Mouse (Mus musculus) CH12.LX (cell line): ENCODE measurements around the gene Olfr18. TPM values are rescaled to one million over a fixed set of nuclear protein-coding genes. Genes with fewer than 3 reads are reported as not detected.

ENCODE experiments used
- DNase-seq: peaks from one replicate; pipeline ENCODE4 v3.0.0-alpha.2; 2013; ENCODE audit errors: extremely low read depth
- H3K27ac ChIP-seq: 2 replicates; pipeline ENCODE4 v1.5.1; 2012; ENCODE audit warnings: low read depth, mild to moderate bottlenecking, control low read depth, moderate library complexity; ENCODE audit not compliant: insufficient read depth
- H3K27me3 ChIP-seq: replicated peaks from 2 replicates; pipeline ENCODE3; 2012; ENCODE audit warnings: inconsistent platforms
- H3K36me3 ChIP-seq, 2 experiments: replicated peaks in 1 of 2; 2 replicates each; pipeline versions ENCODE3 to v1.6.1; 2012; ENCODE audit warnings: inconsistent platforms in 1 of 2, low read length in 1 of 2, mild to moderate bottlenecking in 1 of 2, mixed read lengths in 1 of 2, moderate library complexity in 1 of 2; ENCODE audit not compliant: control insufficient read depth in 1 of 2, insufficient read depth in 1 of 2
- H3K4me1 ChIP-seq, 2 experiments: 2 replicates each; pipeline ENCODE4 v1.6.1; 2012; ENCODE audit warnings: inconsistent platforms in 1 of 2, moderate library complexity in 1 of 2; ENCODE audit not compliant: insufficient read depth in 2 of 2, control insufficient read depth in 1 of 2
- H3K4me2 ChIP-seq: 2 replicates; pipeline ENCODE4 v1.6.1; 2012; ENCODE audit warnings: low read depth, mild to moderate bottlenecking, control low read depth; ENCODE audit not compliant: poor library complexity, insufficient read depth, severe bottlenecking
- H3K4me3 ChIP-seq, 3 experiments: fragments of 150-350 bp in 1 of 3; sonication (generic) in 1 of 3; replicated peaks in 1 of 3; 2 replicates each; pipeline versions ENCODE3 to v1.5.1; 2011 to 2012; ENCODE audit warnings: low read depth in 2 of 3, low read length in 2 of 3, mild to moderate bottlenecking in 2 of 3, moderate library complexity in 2 of 3, control low read depth in 1 of 3, improper control_type of control experiment in 1 of 3, inconsistent platforms in 1 of 3, mixed read lengths in 1 of 3; ENCODE audit not compliant: poor library complexity in 1 of 3
- H3K79me2 ChIP-seq: replicated peaks from 2 replicates; pipeline ENCODE4 v1.6.1; 2012; ENCODE audit warnings: mild to moderate bottlenecking, moderate library complexity; ENCODE audit not compliant: control insufficient read depth, poor library complexity, insufficient read depth, severe bottlenecking; ENCODE audit errors: extremely low read depth
- H3K9ac ChIP-seq: 2 replicates; pipeline ENCODE4 v1.6.1; 2012; ENCODE audit warnings: low read depth, mild to moderate bottlenecking, control low read depth, moderate library complexity; ENCODE audit not compliant: insufficient read depth
- H3K9me3 ChIP-seq: replicated peaks from 2 replicates; pipeline ENCODE3; 2012; ENCODE audit warnings: low read length, inconsistent platforms, mixed read lengths
- BHLHE40 ChIP-seq: IDR thresholded peaks from 2 replicates; pipeline ENCODE4 v1.6.1; 2011; ENCODE audit warnings: mild to moderate bottlenecking, low read depth, low read length, improper control_type of control experiment
- CTCF ChIP-seq, 2 experiments: IDR thresholded peaks in 1 of 2; conservative IDR thresholded peaks in 1 of 2; 2 replicates each; pipeline ENCODE4 v1.5.1; 2011 to 2012; ENCODE audit warnings: low read depth in 2 of 2, low read length in 2 of 2, improper control_type of control experiment in 1 of 2, inconsistent platforms in 1 of 2, mild to moderate bottlenecking in 1 of 2, moderate library complexity in 1 of 2
- E2F4 ChIP-seq: IDR thresholded peaks from 2 replicates; pipeline ENCODE4 v1.6.1; 2011; ENCODE audit warnings: low read depth, low read length, improper control_type of control experiment; ENCODE audit not compliant: insufficient replicate concordance
- ELF1 ChIP-seq: IDR thresholded peaks from 2 replicates; pipeline ENCODE4 v1.6.1; 2014; ENCODE audit warnings: low read depth, mild to moderate bottlenecking, inconsistent platforms, low read length, improper control_type of control experiment
- HCFC1 ChIP-seq: IDR thresholded peaks from 2 replicates; pipeline ENCODE4 v1.6.1; 2012; ENCODE audit warnings: low read depth, mild to moderate bottlenecking, inconsistent platforms, low read length, improper control_type of control experiment
- IRF4 ChIP-seq: IDR thresholded peaks from 2 replicates; pipeline ENCODE4 v1.6.1; 2014; ENCODE audit warnings: low read depth, mild to moderate bottlenecking, inconsistent platforms, low read length, improper control_type of control experiment
- JUN ChIP-seq: IDR thresholded peaks from 2 replicates; pipeline ENCODE4 v1.6.1; 2011; ENCODE audit warnings: low read depth, mild to moderate bottlenecking, low read length, improper control_type of control experiment, moderate library complexity; ENCODE audit not compliant: insufficient read depth
- JUND ChIP-seq: conservative IDR thresholded peaks from 2 replicates; pipeline ENCODE4 v1.6.1; 2011; ENCODE audit warnings: low read depth, low read length, improper control_type of control experiment
- KAT2A ChIP-seq: IDR thresholded peaks from 2 replicates; pipeline ENCODE4 v1.6.1; 2012; ENCODE audit warnings: low read length, improper control_type of control experiment, inconsistent platforms; ENCODE audit not compliant: insufficient replicate concordance
- MXI1 ChIP-seq: IDR thresholded peaks from 2 replicates; pipeline ENCODE4 v1.6.1; 2011; ENCODE audit warnings: mild to moderate bottlenecking, low read depth, low read length, improper control_type of control experiment
- MYC ChIP-seq: IDR thresholded peaks from 2 replicates; pipeline ENCODE4 v1.6.1; 2011; ENCODE audit warnings: low read depth, mild to moderate bottlenecking, improper control_type of control experiment, low read length
- NRF1 ChIP-seq: IDR thresholded peaks from 2 replicates; pipeline ENCODE4 v1.6.1; 2014; ENCODE audit warnings: low read depth, mild to moderate bottlenecking, inconsistent platforms, low read length, improper control_type of control experiment, moderate library complexity
- PAX5 ChIP-seq: IDR thresholded peaks from 2 replicates; pipeline ENCODE4 v1.6.1; 2012; ENCODE audit warnings: low read length, inconsistent platforms, mixed read lengths
- POLR2A ChIP-seq: IDR thresholded peaks from 2 replicates; pipeline ENCODE4 v1.6.1; 2011; ENCODE audit warnings: low read depth, mild to moderate bottlenecking, improper control_type of control experiment, low read length
- POLR2AphosphoS2 ChIP-seq: IDR thresholded peaks from 2 replicates; pipeline ENCODE4 v1.6.1; 2011; ENCODE audit warnings: low read depth, low read length, improper control_type of control experiment
- RAD21 ChIP-seq: IDR thresholded peaks from 2 replicates; pipeline ENCODE4 v1.6.1; 2011; ENCODE audit warnings: low read depth, mild to moderate bottlenecking, low read length, improper control_type of control experiment, moderate library complexity
- RCOR1 ChIP-seq: conservative IDR thresholded peaks from 2 replicates; pipeline ENCODE4 v1.6.1; 2012; ENCODE audit warnings: low read depth, mild to moderate bottlenecking, inconsistent platforms, low read length, improper control_type of control experiment
- SIN3A ChIP-seq: IDR thresholded peaks from 2 replicates; pipeline ENCODE4 v1.6.1; 2012; ENCODE audit warnings: low read length, improper control_type of control experiment, inconsistent platforms
- SMC3 ChIP-seq: IDR thresholded peaks from 2 replicates; pipeline ENCODE4 v1.6.1; 2011; ENCODE audit warnings: low read depth, low read length, improper control_type of control experiment
- TBP ChIP-seq: conservative IDR thresholded peaks from 2 replicates; pipeline ENCODE4 v1.6.1; 2011; ENCODE audit warnings: low read depth, low read length, improper control_type of control experiment
- USF1 ChIP-seq: IDR thresholded peaks from 2 replicates; pipeline ENCODE4 v1.6.1; 2014; ENCODE audit warnings: low read depth, mild to moderate bottlenecking, inconsistent platforms, low read length, improper control_type of control experiment
- USF2 ChIP-seq: conservative IDR thresholded peaks from 2 replicates; pipeline ENCODE4 v1.6.1; 2011; ENCODE audit warnings: low read depth, low read length, improper control_type of control experiment
- ZC3H11A ChIP-seq: IDR thresholded peaks from 2 replicates; pipeline ENCODE4 v1.6.1; 2012; ENCODE audit warnings: low read depth, mild to moderate bottlenecking, inconsistent platforms, low read length, improper control_type of control experiment
- ZNF384 ChIP-seq: IDR thresholded peaks from 2 replicates; pipeline ENCODE4 v1.6.1; 2012; ENCODE audit warnings: low read depth, low read length, improper control_type of control experiment, inconsistent platforms
- dilution Hi-C: fragments of 300-500 bp; cut with MboI; formaldehyde crosslinking; loops from 2 replicates; pipeline ENCODE4 v1.14.3; 2020; ENCODE audit warnings: low sequenced_read_pairs; ENCODE audit not compliant: extremely low pct_unique_long_range_greater_than_20kb, extremely low pct_ligation_motif_present
- in situ Hi-C: fragments of 300-500 bp; cut with MboI; formaldehyde crosslinking; loops from 3 replicates; pipeline ENCODE4 v1.14.3; 2019; ENCODE audit warnings: low sequenced_read_pairs, low pct_ligation_motif_present, low pct_unique_long_range_greater_than_20kb, mixed read lengths
- polyA plus RNA-seq: library from polyadenylated mRNA; unstranded; fragments of >175 nt; gene quantifications from 2 replicates; pipeline ENCODE4 v1.2.1, GENCODE M21; 2012; ENCODE audit warnings: low read depth; ENCODE audit not compliant: insufficient read length
- total RNA-seq, 2 experiments: library from RNA; depleted of rRNA; stranded (reverse); fragments of 300-350 nt in 1 of 2; fragments of >200 nt in 1 of 2; gene quantifications; 2 replicates each; pipeline ENCODE4 v1.2.3; 2012 to 2014

Gene Olfr18
- total RNA-seq (2012; rRNA removed) (not detected in 2 replicates), total RNA-seq (2014; rRNA removed) (not detected in 2 replicates), polyA plus RNA-seq (not detected in 2 replicates)

- dilution Hi-C loops (no loop called here), in situ Hi-C loops (no loop called here)
- H3K36me3 ChIP-seq = no peaks in the 10 kb centered on the region
- no peak for DNase-seq
- H3K79me2 ChIP-seq = no peaks in the 10 kb centered on the region
- no peaks in the 10 kb centered on the region for H3K4me1 ChIP-seq
- H3K27ac ChIP-seq = no peak within 1 kb of the TSS
- H3K27me3 ChIP-seq = no peaks in the 10 kb centered on the region
- TF ChIP-seq RAD21 = no peak
- H3K4me3 ChIP-seq = no peak within 1 kb of the TSS
- no peak within 1 kb of the TSS for H3K9ac ChIP-seq
- H3K9me3 ChIP-seq = no peaks in the 10 kb centered on the region
- H3K4me2 ChIP-seq = no peak within 1 kb of the TSS
These were observed at the start of gene Olfr18 for GRCm38 (mm10) chr9:20335994-20336393. Gene Olfr18, minus strand, starts transcription at chr9:20336094.

DNA sequence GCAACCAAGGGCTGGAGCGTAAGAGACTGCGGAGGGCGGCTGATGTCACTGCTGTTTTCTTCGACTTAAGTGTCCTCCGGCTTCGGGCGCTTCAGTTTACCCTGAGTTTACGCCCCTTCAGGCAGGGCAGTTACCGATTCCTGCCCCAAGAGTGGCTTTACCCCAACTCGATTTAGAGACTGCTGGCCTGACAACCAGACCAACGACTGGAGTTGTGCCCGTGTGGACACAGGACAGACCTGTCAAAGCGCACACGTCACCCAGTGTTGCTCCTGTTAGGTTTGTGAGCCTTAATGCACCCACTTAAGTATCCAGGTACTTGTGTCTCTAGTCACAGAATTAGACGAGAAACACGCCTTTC lies 49.4 kb upstream of the Olfr18 start:
- no peaks in the 10 kb centered on the region for H3K9me3 ChIP-seq
- H3K36me3 ChIP-seq = no peaks in the 10 kb centered on the region
- no peaks in the 10 kb centered on the region for H3K79me2 ChIP-seq
- no peaks in the 10 kb centered on the region for H3K27me3 ChIP-seq
- peaks cover 5 to 18% of the 10 kb centered on the region in 2 experiments; a peak in 3 of 4 replicates for H3K4me1 ChIP-seq
- no peak overlapping the region for H3K27ac ChIP-seq
- TF ChIP-seq POLR2AphosphoS2 (no peak), SIN3A (peak; percentile 2; the same call in 1 of the 2 replicates)
- in situ Hi-C loops (no loop called here), dilution Hi-C loops (no loop called here)
- no peak for DNase-seq
- peak overlapping the region; percentile 55; the same call in 1 of the 2 replicates for H3K4me2 ChIP-seq
- peak overlapping the region; percentile 75 to 84 (median 77) for H3K4me3 ChIP-seq
- peak overlapping the region; percentile 18 for H3K9ac ChIP-seq

DNA sequence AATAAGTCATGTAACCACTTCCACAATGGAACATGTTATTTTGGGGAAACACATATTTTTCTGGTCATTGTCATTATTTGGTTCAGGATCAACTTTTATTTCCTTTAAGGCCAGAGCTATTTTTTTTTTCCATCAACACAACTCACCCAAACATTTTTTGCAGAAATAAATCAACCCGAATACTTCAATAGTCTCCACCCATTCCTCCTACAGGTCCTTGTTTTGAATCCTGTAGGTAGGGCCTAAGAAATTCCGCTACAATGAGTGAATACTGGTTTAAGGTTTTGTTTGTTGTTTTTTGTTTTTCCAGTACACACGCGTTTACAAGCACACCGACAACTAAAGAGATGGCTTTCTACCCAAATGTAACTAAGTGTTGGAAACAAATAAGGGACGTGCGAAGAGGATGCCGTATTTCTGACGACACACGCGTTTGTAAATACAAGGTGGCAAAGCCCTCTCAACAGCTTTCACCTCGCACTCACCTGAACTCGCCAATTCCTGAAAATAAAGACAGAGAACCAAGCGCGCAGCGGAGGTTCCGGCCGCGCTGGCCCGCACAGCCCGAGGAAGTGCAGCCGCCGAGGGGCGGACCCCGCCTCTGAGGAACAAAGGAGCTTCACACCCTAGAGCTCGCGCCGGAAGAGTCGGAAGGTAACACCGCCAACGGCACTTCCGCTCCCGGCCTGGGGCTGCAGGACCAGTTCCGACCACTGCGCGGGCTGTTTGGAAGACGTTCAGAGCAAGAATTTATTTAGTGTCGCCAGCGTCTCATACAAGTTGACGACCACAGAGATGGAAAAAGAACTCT lies 48.8 kb upstream of the Olfr18 start, which contains the start of gene Zfp560:
Zfp560 (minus strand) TSS at position 646 of the 811 bp plus-strand sequence.
- in situ Hi-C loops (no loop called here), dilution Hi-C loops (no loop called here)
- Histone ChIP-seq H3K9ac (peak within 1 kb of the TSS; percentile 61), H3K4me2 (peak within 1 kb of the TSS; percentile 59), H3K79me2 (no peaks in the 10 kb centered on the region), H3K27ac (no peak within 1 kb of the TSS), H3K36me3 (no peaks in the 10 kb centered on the region), H3K27me3 (no peaks in the 10 kb centered on the region), H3K4me1 (peaks cover 5 to 18% of the 10 kb centered on the region in 2 experiments; a peak in 3 of 4 replicates), H3K4me3 (peak within 1 kb of the TSS; percentile 75 to 84 (median 77)), H3K9me3 (no peaks in the 10 kb centered on the region)
- DNase-seq = peak; percentile 90
- TF ChIP-seq ELF1 = peak; percentile 94
- peak; percentile 83 for TF ChIP-seq TBP
- no peak for TF ChIP-seq BHLHE40
- TF ChIP-seq HCFC1 = peak; percentile 95
- TF ChIP-seq SIN3A = peak; percentile 93
- peak; percentile 84 for TF ChIP-seq IRF4
- peak; percentile 80 for TF ChIP-seq POLR2A
- TF ChIP-seq USF1 = no peak
- TF ChIP-seq KAT2A = peak; percentile 85; the same call in 1 of the 2 replicates
- no peak for TF ChIP-seq PAX5
- TF ChIP-seq ZNF384 = no peak
- peak; percentile 33 to 52; a peak in 3 of 4 replicates for TF ChIP-seq CTCF (conservative IDR thresholded peaks at IDR 0.05 in 1 of 2, IDR thresholded peaks at IDR 0.05 in 1 of 2; ENCODE audit: low read depth in 2 of 2, low read length in 2 of 2)
- TF ChIP-seq POLR2AphosphoS2 = 0 out of 2 replicates have a peak, but pooled peaks have one; percentile 43
- TF ChIP-seq ZC3H11A = no peak
- TF ChIP-seq SMC3 = no peak
- TF ChIP-seq RAD21 = peak; percentile 13
- peak; percentile 36; the same call in 1 of the 2 replicates for TF ChIP-seq NRF1
- no peak for TF ChIP-seq JUND
- no peak for TF ChIP-seq RCOR1
- TF ChIP-seq USF2 = no peak
- no peak for TF ChIP-seq MYC
- no peak for TF ChIP-seq E2F4
- no peak for TF ChIP-seq JUN
- peak; percentile 75; the same call in 1 of the 2 replicates for TF ChIP-seq MXI1
